Mouse (Mus musculus): ENCODE data around the gene Nudt14. TPM values are rescaled to one million over a fixed set of nuclear protein-coding genes. Genes with fewer than 3 reads are reported as not detected.

The Nudt14 gene
- polyA plus RNA-seq, 1 experiment, result 66.1 TPM

DNA sequence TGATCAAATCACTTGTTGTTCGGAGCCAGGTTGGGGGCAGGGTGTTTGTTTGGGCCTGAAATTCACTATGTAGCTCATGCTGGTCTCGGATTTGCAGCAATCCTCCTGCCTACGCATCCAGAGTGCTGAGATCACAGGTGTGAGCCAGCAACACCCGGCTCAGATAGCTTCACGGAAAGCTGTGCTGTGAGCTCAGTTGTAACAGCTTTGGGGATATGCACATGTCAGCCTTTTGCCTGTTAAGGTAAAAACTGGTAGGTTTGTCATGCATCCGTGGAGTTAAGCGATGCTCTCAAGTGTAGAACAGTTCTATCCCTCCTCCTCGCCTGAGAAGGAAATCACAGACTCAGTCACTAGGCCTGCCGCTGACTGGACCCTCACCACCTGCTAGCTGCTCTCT, 41.3 kb downstream of the Nudt14 start:
- Histone ChIP-seq H3K4me3 (ENCODE audit: insufficient read depth, low read depth, low read length) (no peak overlapping the region), H3K4me1 (ENCODE audit: control insufficient read depth, insufficient read depth, low read length) (peaks cover 1% of the 10 kb centered on the region; the same call in 1 of the 2 replicates), H3K27ac (ENCODE audit: insufficient read depth, low read depth, low read length) (no peak overlapping the region), H3K36me3 (ENCODE audit: control insufficient read depth, insufficient read depth, low read length) (no peaks in the 10 kb centered on the region), H3K27me3 (replicated peaks; ENCODE audit: control insufficient read depth, insufficient read depth, low read length) (no peaks in the 10 kb centered on the region)
- 87% methylated on average over 9 of the region's 9 CpGs for WGBS
- TF ChIP-seq POLR2A (IDR thresholded peaks at IDR 0.05; ENCODE audit: low read depth, low read length) (no peak), CTCF (conservative IDR thresholded peaks at IDR 0.05; ENCODE audit: insufficient read depth, insufficient read length, low read depth, low read length) (no peak)
- no peak for DNase-seq

DNA sequence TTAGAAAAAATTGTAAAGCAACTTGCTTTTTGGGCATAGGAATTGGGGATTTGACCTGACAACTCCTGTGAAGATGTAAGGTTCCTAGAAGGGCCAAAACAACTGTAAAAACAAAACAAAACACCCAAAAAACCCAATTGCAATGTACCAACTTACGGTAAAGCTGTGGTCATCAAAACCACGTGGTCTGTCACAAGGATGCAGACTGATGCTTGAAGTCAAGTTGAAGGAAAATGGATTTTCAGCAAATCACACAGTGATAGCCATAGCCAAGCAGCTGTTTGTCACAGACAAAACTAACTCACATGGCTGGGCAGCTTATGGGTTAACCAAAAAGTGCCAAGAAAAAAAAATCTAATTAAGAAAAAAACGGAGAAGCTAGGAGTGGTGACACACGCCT, 43.0 kb downstream of the Nudt14 start:
- WGBS, result 59% methylated on average over 4 of the region's 4 CpGs
- TF ChIP-seq POLR2A (IDR thresholded peaks at IDR 0.05; ENCODE audit: low read depth, low read length) (no peak), CTCF (conservative IDR thresholded peaks at IDR 0.05; ENCODE audit: insufficient read depth, insufficient read length, low read depth, low read length) (no peak)
- DNase-seq, result no peak
- Histone ChIP-seq H3K27me3 (replicated peaks; ENCODE audit: control insufficient read depth, insufficient read depth, low read length) (no peaks in the 10 kb centered on the region), H3K4me1 (ENCODE audit: control insufficient read depth, insufficient read depth, low read length) (peaks cover 5% of the 10 kb centered on the region), H3K4me3 (ENCODE audit: insufficient read depth, low read depth, low read length) (no peak overlapping the region), H3K36me3 (ENCODE audit: control insufficient read depth, insufficient read depth, low read length) (no peaks in the 10 kb centered on the region), H3K27ac (ENCODE audit: insufficient read depth, low read depth, low read length) (no peak overlapping the region)

DNA sequence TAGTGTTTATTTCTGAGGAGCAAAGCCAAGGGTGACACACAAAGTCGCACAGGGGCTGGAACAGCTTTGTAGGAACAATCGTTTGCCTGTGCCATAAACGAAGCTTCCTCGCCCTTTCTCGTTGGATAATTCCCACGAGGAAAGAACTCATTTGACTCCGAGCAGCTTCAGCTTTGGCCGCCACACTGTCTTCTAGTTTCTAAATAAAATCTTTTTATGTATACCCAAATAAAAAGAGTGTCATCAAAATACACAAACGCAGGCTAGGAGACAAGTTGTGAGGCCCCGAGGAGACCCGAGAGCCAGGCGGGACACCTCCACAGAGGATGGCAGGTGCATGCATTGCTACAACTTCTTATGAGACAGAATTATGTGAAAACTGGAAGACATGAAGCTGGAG, 43.6 kb downstream of the Nudt14 start:
- peak overlapping the region; percentile 85; the same call in 1 of the 2 replicates for H3K27ac ChIP-seq (ENCODE audit: insufficient read depth, low read depth, low read length)
- H3K36me3 ChIP-seq (ENCODE audit: control insufficient read depth, insufficient read depth, low read length), result no peaks in the 10 kb centered on the region
- H3K27me3 ChIP-seq (replicated peaks; ENCODE audit: control insufficient read depth, insufficient read depth, low read length), result no peaks in the 10 kb centered on the region
- peaks cover 5% of the 10 kb centered on the region for H3K4me1 ChIP-seq (ENCODE audit: control insufficient read depth, insufficient read depth, low read length)
- WGBS, result 54% methylated on average over 12 of the region's 12 CpGs
- no peak overlapping the region for H3K4me3 ChIP-seq (ENCODE audit: insufficient read depth, low read depth, low read length)
- no peak for TF ChIP-seq POLR2A (IDR thresholded peaks at IDR 0.05; ENCODE audit: low read depth, low read length)
- no peak for TF ChIP-seq CTCF (conservative IDR thresholded peaks at IDR 0.05; ENCODE audit: insufficient read depth, insufficient read length, low read depth, low read length)
- DNase-seq, result no peak

DNA sequence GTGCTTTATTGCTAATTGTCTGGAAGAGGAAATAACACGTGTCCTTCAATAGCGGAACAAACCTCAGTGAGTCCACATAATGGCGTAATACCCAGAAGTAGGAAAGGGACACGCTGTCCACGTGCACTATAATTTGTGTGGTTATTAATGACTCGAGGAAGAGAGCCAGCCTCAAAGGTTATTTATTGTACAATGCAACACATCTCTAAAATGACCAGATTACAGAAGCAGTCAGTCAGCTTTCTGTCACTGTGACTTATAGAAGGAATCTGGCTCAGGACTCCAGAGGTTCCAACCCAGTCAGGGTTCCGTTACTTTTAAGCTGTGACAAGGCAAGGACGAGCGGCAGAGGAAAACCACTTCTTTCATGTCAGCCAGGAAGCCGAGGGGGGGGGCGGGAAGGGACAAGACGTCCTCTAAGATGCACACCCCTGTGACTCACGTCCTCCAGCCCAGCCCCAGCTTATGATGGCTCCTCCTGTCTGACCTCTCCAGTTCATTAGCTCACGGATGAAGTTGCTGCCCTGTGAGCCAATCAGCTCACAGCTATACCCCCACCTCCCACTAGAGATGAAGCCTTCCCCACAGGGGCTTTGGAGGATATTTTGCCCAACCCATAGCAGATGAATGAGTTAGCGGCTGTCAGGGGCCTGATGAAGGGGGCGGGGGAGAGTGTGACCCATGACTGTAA, 44.3 kb downstream of the Nudt14 start:
- no peak overlapping the region for H3K4me3 ChIP-seq (ENCODE audit: insufficient read depth, low read depth, low read length)
- H3K36me3 ChIP-seq (ENCODE audit: control insufficient read depth, insufficient read depth, low read length), result no peaks in the 10 kb centered on the region
- peak; percentile 73 for DNase-seq
- H3K27ac ChIP-seq (ENCODE audit: insufficient read depth, low read depth, low read length), result peak overlapping the region; percentile 85
- 12% methylated on average over 16 of the region's 16 CpGs for WGBS
- H3K4me1 ChIP-seq (ENCODE audit: control insufficient read depth, insufficient read depth, low read length), result peaks cover 5% of the 10 kb centered on the region
- no peak for TF ChIP-seq POLR2A (IDR thresholded peaks at IDR 0.05; ENCODE audit: low read depth, low read length)
- TF ChIP-seq CTCF (conservative IDR thresholded peaks at IDR 0.05; ENCODE audit: insufficient read depth, insufficient read length, low read depth, low read length), result no peak
- H3K27me3 ChIP-seq (replicated peaks; ENCODE audit: control insufficient read depth, insufficient read depth, low read length), result no peaks in the 10 kb centered on the region

DNA sequence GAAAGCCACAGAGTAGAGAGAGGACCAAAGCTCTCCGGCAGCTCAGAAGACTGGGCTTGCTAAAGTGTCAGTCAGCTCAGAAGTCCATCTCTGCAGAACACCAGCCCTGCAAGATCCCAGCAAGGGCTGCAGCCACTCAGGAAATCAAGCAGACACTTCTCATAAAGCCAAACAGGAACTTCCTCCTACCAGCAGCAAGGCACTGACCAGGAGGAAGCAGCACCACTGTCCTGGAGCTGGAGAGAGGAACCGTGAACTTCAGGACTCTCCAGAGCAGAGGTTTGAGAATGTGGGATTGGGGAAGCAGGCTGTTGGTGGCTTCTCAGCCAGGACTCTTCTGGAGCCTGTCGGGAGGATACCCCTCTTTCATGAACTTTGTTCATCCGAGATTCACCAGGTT, 47.0 kb downstream of the Nudt14 start:
- WGBS, result 53% methylated on average over 4 of the region's 4 CpGs
- no peaks in the 10 kb centered on the region for H3K36me3 ChIP-seq (ENCODE audit: control insufficient read depth, insufficient read depth, low read length)
- DNase-seq, result peak; percentile 56
- no peaks in the 10 kb centered on the region for H3K27me3 ChIP-seq (replicated peaks; ENCODE audit: control insufficient read depth, insufficient read depth, low read length)
- H3K27ac ChIP-seq (ENCODE audit: insufficient read depth, low read depth, low read length), result 0 out of 2 replicates have a peak overlapping the region, but pooled peaks have one; percentile 11
- TF ChIP-seq POLR2A (IDR thresholded peaks at IDR 0.05; ENCODE audit: low read depth, low read length) (no peak), CTCF (conservative IDR thresholded peaks at IDR 0.05; ENCODE audit: insufficient read depth, insufficient read length, low read depth, low read length) (no peak)
- peaks cover 5% of the 10 kb centered on the region for H3K4me1 ChIP-seq (ENCODE audit: control insufficient read depth, insufficient read depth, low read length)
- H3K4me3 ChIP-seq (ENCODE audit: insufficient read depth, low read depth, low read length), result no peak overlapping the region

DNA sequence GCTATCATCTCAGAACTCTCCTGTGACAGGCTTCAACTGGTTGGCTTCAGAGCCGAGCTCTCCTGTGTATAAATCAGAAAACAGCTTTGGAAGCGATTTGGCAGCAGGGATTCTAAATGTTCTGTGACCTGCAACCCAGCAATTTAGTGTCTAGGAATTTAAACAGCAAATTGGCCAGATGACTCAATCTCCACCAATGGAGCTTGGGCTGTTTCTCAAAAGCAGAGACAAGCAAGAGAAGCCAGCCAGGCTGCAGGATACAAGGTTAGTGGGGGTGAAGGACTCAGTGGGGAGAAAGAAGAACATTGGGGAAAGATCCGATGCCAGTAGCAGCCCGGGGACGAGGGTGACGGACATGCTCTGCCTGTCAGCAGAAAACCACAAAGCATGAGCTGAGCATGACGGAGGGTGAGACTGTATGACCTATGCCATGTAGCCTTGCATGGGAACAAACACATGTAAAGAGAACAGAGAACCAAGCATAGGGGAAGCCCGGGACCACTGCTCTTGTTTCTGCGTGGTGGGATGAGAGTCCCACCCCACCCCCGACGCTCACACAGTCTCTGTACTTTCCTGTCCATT, 47.5 kb downstream of the Nudt14 start:
- Histone ChIP-seq H3K4me1 (ENCODE audit: control insufficient read depth, insufficient read depth, low read length) (peaks cover 5% of the 10 kb centered on the region), H3K36me3 (ENCODE audit: control insufficient read depth, insufficient read depth, low read length) (no peaks in the 10 kb centered on the region), H3K27ac (ENCODE audit: insufficient read depth, low read depth, low read length) (no peak overlapping the region), H3K4me3 (ENCODE audit: insufficient read depth, low read depth, low read length) (no peak overlapping the region), H3K27me3 (replicated peaks; ENCODE audit: control insufficient read depth, insufficient read depth, low read length) (no peaks in the 10 kb centered on the region)
- WGBS, result 59% methylated on average over 11 of the region's 11 CpGs
- no peak for DNase-seq
- TF ChIP-seq CTCF (conservative IDR thresholded peaks at IDR 0.05; ENCODE audit: insufficient read depth, insufficient read length, low read depth, low read length) (no peak), POLR2A (IDR thresholded peaks at IDR 0.05; ENCODE audit: low read depth, low read length) (no peak)

DNA sequence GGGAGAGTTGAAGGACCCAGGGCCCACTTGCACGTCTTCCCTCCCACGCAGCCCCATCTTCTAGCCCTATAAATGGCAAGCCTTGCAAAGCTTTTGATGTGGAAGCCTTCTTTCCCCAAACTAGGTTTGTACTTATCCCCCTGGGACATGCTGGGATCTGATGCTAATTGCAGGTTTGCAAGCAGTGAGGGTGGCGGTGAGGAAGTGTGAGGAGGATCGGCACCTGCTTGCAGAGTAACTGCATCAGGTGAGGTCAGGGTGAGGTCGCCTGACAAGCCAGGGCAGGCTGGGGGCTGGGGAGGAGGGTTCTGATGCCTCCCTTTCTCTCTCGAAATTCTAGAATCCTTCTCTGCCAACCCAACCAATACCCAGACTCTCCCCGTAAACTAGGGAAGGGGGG, 56.5 kb downstream of the Nudt14 start:
- no peak for TF ChIP-seq CTCF (conservative IDR thresholded peaks at IDR 0.05; ENCODE audit: insufficient read depth, insufficient read length, low read depth, low read length)
- no peak for TF ChIP-seq POLR2A (IDR thresholded peaks at IDR 0.05; ENCODE audit: low read depth, low read length)
- Histone ChIP-seq H3K4me3 (ENCODE audit: insufficient read depth, low read depth, low read length) (no peak overlapping the region), H3K4me1 (ENCODE audit: control insufficient read depth, insufficient read depth, low read length) (no peaks in the 10 kb centered on the region), H3K36me3 (ENCODE audit: control insufficient read depth, insufficient read depth, low read length) (no peaks in the 10 kb centered on the region), H3K27ac (ENCODE audit: insufficient read depth, low read depth, low read length) (no peak overlapping the region), H3K27me3 (replicated peaks; ENCODE audit: control insufficient read depth, insufficient read depth, low read length) (no peaks in the 10 kb centered on the region)
- 51% methylated on average over 7 of the region's 7 CpGs for WGBS
- no peak for DNase-seq

Other genes starting within 250 kb of the Nudt14 start
- 63.4 and 75.3 TPM in 2 replicates for gene Cep170b, start 221.7 kb downstream of the Nudt14 start, polyA plus RNA-seq (2012; rRNA removed)
- gene Pld4, start 181.5 kb downstream of the Nudt14 start, polyA plus RNA-seq (2012; rRNA removed), result 19.6 and 23.7 TPM in 2 replicates
- 0.70 and 0.99 TPM in 2 replicates for gene Ahnak2, start 139.5 kb downstream of the Nudt14 start, polyA plus RNA-seq (2012; rRNA removed)
- 19.1 and 22.5 TPM in 2 replicates for gene Clba1, start 133.2 kb downstream of the Nudt14 start, polyA plus RNA-seq (2012; rRNA removed)
- 10.3 and 10.6 TPM in 2 replicates for gene Cdca4, start 112.7 kb downstream of the Nudt14 start, polyA plus RNA-seq (2012; rRNA removed)
- gene Gpr132, start 73.9 kb downstream of the Nudt14 start, polyA plus RNA-seq (2012; rRNA removed), result 1.7 and 4.6 TPM in 2 replicates
- gene Jag2, start 12.3 kb downstream of the Nudt14 start, polyA plus RNA-seq (2012; rRNA removed), result 10.1 and 10.6 TPM in 2 replicates
- gene Btbd6, start 34.4 kb upstream of the Nudt14 start, polyA plus RNA-seq (2012; rRNA removed), result 31.8 and 45.2 TPM in 2 replicates
- gene Brf1, start 58.6 kb upstream of the Nudt14 start, polyA plus RNA-seq (2012; rRNA removed), result 44.8 and 53.0 TPM in 2 replicates
- gene Pacs2, start 72.4 kb upstream of the Nudt14 start, polyA plus RNA-seq (2012; rRNA removed), result 42.4 and 47.8 TPM in 2 replicates
- gene Tex22, start 132.4 kb upstream of the Nudt14 start, polyA plus RNA-seq (2012; rRNA removed), result 0.16 and 0.46 TPM in 2 replicates
- gene Mta1, start 156.2 kb upstream of the Nudt14 start, polyA plus RNA-seq (2012; rRNA removed), result 39.0 and 44.4 TPM in 2 replicates
- gene Crip2, start 198.1 kb upstream of the Nudt14 start, polyA plus RNA-seq (2012; rRNA removed), result 221 and 233 TPM in 2 replicates
- 195 and 229 TPM in 2 replicates for gene Crip1, start 204.2 kb upstream of the Nudt14 start, polyA plus RNA-seq (2012; rRNA removed)
- 1.0 and 1.3 TPM in 2 replicates for gene Tedc1, start 214.3 kb upstream of the Nudt14 start, polyA plus RNA-seq (2012; rRNA removed)
- 0.27 and 0.41 TPM in 2 replicates for gene Tmem121, start 243.8 kb upstream of the Nudt14 start, polyA plus RNA-seq (2012; rRNA removed)